Mouse (Mus musculus): ENCODE data around the gene Mov10.

- no peak for TF ChIP-seq POLR2A (IDR thresholded peaks at IDR 0.05; ENCODE audit: extremely low read depth, insufficient read depth, low read length)
- TF ChIP-seq CTCF (IDR thresholded peaks at IDR 0.05; ENCODE audit: low read depth, low read length) = no peak
These were observed 51.2 kb downstream of the Mov10 start for GRCm38 (mm10) chr3:104767141-104767540.
